In the genomic region with DNA sequence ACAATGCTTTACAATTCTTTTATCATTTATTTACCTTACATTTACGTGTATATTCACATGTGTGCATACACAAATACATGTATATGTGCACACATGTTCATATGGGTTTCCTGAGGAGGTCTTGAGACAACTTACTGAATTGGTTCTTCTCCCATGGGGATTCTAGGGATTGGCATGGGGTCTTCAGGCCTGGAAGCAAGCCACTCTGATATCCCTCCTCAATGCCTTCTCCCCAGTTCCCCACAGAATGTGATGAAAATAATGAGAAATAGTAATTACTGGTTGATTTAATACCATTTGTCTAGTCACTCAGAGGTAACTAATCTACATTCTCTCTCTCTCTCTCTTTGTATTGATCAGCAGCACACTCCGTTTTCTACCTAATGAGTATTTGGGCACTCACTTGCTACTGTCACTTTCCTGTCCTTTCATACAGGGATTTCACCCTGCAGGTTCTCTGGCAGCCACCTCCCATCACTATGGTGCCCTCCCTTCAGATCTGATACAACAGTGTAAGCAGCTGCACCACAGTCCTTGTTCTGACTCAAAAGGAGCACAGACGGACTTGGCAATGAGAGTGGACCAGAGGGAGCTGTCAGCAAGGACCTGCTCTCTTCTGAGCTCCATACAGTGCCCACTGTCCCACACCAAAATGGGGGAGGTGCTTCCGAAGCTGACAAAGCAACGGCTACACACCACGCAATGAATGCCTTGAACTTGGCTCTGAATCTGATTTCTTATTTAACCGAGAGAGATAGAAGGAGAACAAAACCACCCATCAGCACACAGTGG, we compare ENCODE assay signal across 14 mouse cellular contexts.
A peak's percentile ranks its signal among the peaks of the same experiment; 100 is the strongest.
DNase-seq lines count a peak whose midpoint lies in the region; ATAC-seq and TF ChIP-seq lines count a peak whose summit lies in the region.
"Had no signal": no experiment of that assay in that cellular context is flagged by ENCODE, and none has a peak within 500 bp of the region (broad histone marks: within the 10 kb centered on the region; RNA-seq: fewer than 3 reads in every experiment).

No protein-coding gene starts in this region.

- H3K9ac ChIP-seq in heart, embryonic 11.5 days (ENCODE audit: low read depth, low read length): no peak overlapping the region
- H3K9ac ChIP-seq in forebrain, embryonic 14.5 days (ENCODE audit: low read length): no peak overlapping the region
- no peak overlapping the region for H3K9ac ChIP-seq in midbrain, postnatal 0 days (replicated peaks; ENCODE audit: low read length, poor library complexity, severe bottlenecking)
- H3K9ac ChIP-seq: liver, postnatal 0 days had no signal

- no peaks in the 10 kb centered on the region for H3K4me1 ChIP-seq in heart, embryonic 11.5 days (ENCODE audit: control insufficient read depth, insufficient read depth, low read length)
- no peaks in the 10 kb centered on the region for H3K4me1 ChIP-seq in forebrain, embryonic 14.5 days (ENCODE audit: control insufficient read depth, insufficient read depth, low read length)
- H3K4me1 ChIP-seq in midbrain, postnatal 0 days (ENCODE audit: insufficient read depth, low read length): no peaks in the 10 kb centered on the region

- no peaks in the 10 kb centered on the region for H3K36me3 ChIP-seq in heart, embryonic 11.5 days (ENCODE audit: control insufficient read depth, insufficient read depth, low read length)
- H3K36me3 ChIP-seq in forebrain, embryonic 14.5 days (ENCODE audit: control insufficient read depth, insufficient read depth, low read length): no peaks in the 10 kb centered on the region
- no peaks in the 10 kb centered on the region for H3K36me3 ChIP-seq in midbrain, postnatal 0 days (ENCODE audit: insufficient read depth, low read length)

- DNase-seq in heart, adult 11 months: peak; percentile 87
- DNase-seq in ovary, adult 18-20 months (ENCODE audit: low spot score): peak; percentile 19
- no peak for DNase-seq in ovary, postnatal 14 days (ENCODE audit: low spot score)
- peak; percentile 67 for DNase-seq in forebrain, embryonic 14.5 days (ENCODE audit: low spot score)
- DNase-seq in midbrain, postnatal 0 days (ENCODE audit: low spot score): peak; percentile 90
- no peak for DNase-seq in spleen, postnatal 10 days (ENCODE audit: low spot score in 2 of 2)
- DNase-seq: heart, adult 2 months; heart, postnatal 14 days; kidney, postnatal 4 days; liver, postnatal 0 days; thymus, postnatal 25 days had no signal

- WGBS in heart, embryonic 11.5 days (ENCODE audit: insufficient replicate concordance): 68% methylated on average over 7 of the region's 7 CpGs
- WGBS in forebrain, embryonic 14.5 days: 40% methylated on average over 7 of the region's 7 CpGs
- WGBS in midbrain, postnatal 0 days: 48% methylated on average over 7 of the region's 7 CpGs

- no peak for TF ChIP-seq CTCF in midbrain, postnatal 0 days (IDR thresholded peaks at IDR 0.05)

- H3K27me3 ChIP-seq in heart, embryonic 11.5 days (ENCODE audit: control insufficient read depth, insufficient read depth, low read length): no peaks in the 10 kb centered on the region
- H3K27me3 ChIP-seq in forebrain, embryonic 14.5 days (replicated peaks; ENCODE audit: control insufficient read depth, insufficient read depth, low read length): no peaks in the 10 kb centered on the region
- no peaks in the 10 kb centered on the region for H3K27me3 ChIP-seq in midbrain, postnatal 0 days (ENCODE audit: insufficient read depth, low read length)

- no peak overlapping the region for H3K4me3 ChIP-seq in heart, embryonic 11.5 days (ENCODE audit: low read depth, low read length)
- no peak overlapping the region for H3K4me3 ChIP-seq in forebrain, embryonic 14.5 days (ENCODE audit: low read depth, low read length)
- H3K4me3 ChIP-seq in midbrain, postnatal 0 days (ENCODE audit: low read depth, low read length): no peak overlapping the region
- H3K4me3 ChIP-seq: heart, adult 2 months had no signal

- no peak overlapping the region for H3K27ac ChIP-seq in heart, embryonic 11.5 days (ENCODE audit: low read depth, low read length)
- no peak overlapping the region for H3K27ac ChIP-seq in forebrain, embryonic 14.5 days (ENCODE audit: low read depth, low read length)
- H3K27ac ChIP-seq in midbrain, postnatal 0 days (ENCODE audit: low read depth, low read length): no peak overlapping the region
- H3K27ac ChIP-seq: heart, adult 2 months; macrophage had no signal

- H3K9me3 ChIP-seq in heart, embryonic 11.5 days (replicated peaks; ENCODE audit: control insufficient read depth, low read length): no peaks in the 10 kb centered on the region
- H3K9me3 ChIP-seq in forebrain, embryonic 14.5 days (replicated peaks; ENCODE audit: control insufficient read depth, low read length): no peaks in the 10 kb centered on the region
- H3K9me3 ChIP-seq in midbrain, postnatal 0 days (ENCODE audit: low read length): no peaks in the 10 kb centered on the region

- no peak overlapping the region for H3K4me2 ChIP-seq in heart, embryonic 11.5 days
- H3K4me2 ChIP-seq in forebrain, embryonic 14.5 days (ENCODE audit: low read length): no peak overlapping the region
- no peak overlapping the region for H3K4me2 ChIP-seq in midbrain, postnatal 0 days (ENCODE audit: low read depth, low read length, poor library complexity, severe bottlenecking)

- no peak for ATAC-seq in heart, embryonic 11.5 days (replicated peaks; ENCODE audit: insufficient number of reproducible peaks, low FRiP score, low TSS enrichment)
- peak; percentile 89 for ATAC-seq in forebrain, embryonic 14.5 days
- peak; percentile 93 for ATAC-seq in midbrain, postnatal 0 days (ENCODE audit: low FRiP score)
- ATAC-seq: intestine, postnatal 0 days; liver, postnatal 0 days had no signal

Comparison
In these comparisons a context has a peak if more than half of its experiments do, and no peak if none do; other contexts are left out.
1. DNase-seq: peak in heart, adult 11 months (single experiment), ovary, adult 18-20 months (single experiment), forebrain, embryonic 14.5 days (single experiment) and midbrain, postnatal 0 days (single experiment); none in ovary, postnatal 14 days (single experiment) and spleen, postnatal 10 days (0 of 2).